Mouse (Mus musculus): Measurements from ENCODE around the gene Etv6. TPM values are rescaled to one million over a fixed set of nuclear protein-coding genes. Genes with fewer than 3 reads are reported as not detected.

The Etv6 gene
- polyA plus RNA-seq, 1 experiment: 25.8 TPM

DNA sequence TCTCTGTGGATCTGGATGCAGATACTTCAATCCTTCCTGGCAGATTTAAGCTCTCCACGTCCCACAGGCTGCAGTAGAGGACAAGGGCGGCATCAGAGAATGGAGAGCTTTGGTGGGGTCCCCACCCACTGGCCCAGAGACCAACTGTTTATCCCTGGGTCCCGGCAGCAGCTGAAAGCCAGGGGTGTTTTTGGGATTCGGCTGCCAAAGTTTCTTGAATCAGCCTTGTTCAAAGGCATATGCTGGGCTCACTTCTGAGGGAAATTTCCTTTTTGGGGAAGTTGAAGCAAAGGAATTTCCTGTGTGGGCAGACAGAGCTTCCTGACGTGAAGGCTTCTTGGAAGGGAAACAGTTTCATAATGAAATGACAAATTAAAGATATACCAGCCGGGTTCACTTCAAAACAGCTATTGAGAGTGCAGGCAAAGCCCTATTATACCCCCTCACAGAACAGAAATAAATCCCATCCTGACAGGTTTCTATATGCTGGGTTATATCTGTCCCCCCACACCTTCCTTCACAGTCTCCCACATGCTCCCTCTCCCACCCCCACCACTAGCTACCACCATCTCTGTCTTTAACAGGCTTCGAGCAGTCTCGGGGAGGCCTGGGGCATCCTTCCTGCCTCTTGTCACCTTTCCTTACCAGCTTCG lies 116.5 kb downstream of the Etv6 start:
- H3K4me3 ChIP-seq (ENCODE audit: insufficient read depth, low read length): no peak overlapping the region
- TF ChIP-seq POLR2A (IDR thresholded peaks at IDR 0.05; ENCODE audit: low read depth, low read length) (no peak), CTCF (IDR thresholded peaks at IDR 0.05; ENCODE audit: borderline replicate concordance, insufficient read depth, low read length) (no peak)
- peaks cover 10% of the 10 kb centered on the region for H3K4me1 ChIP-seq (ENCODE audit: control insufficient read depth, insufficient read depth, low read length)
- H3K27ac ChIP-seq (ENCODE audit: insufficient read depth, low read length): peak overlapping the region; percentile 90

DNA sequence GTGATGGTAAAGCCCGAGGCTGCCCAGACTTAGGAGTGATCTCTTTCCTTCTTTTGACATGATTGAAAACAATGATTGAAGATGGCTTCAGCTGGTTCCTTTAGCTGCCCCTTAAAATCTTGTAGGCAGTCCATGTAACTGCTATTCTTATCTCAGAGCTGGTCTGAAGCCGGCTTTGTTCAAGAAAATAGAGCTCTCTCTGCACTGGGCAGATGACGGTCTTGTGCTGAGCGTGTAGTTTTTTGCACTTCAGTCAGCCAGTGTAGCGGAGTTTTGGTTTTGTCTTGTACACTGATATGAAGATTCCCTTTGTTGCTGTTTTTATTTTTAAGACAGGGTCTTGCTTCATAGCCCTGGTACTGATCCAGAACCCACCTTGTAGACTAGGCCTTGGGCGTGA lies 117.0 kb downstream of the Etv6 start:
- no peak for TF ChIP-seq CTCF (IDR thresholded peaks at IDR 0.05; ENCODE audit: borderline replicate concordance, insufficient read depth, low read length)
- no peak for TF ChIP-seq POLR2A (IDR thresholded peaks at IDR 0.05; ENCODE audit: low read depth, low read length)
- Histone ChIP-seq H3K27ac (ENCODE audit: insufficient read depth, low read length) (peak overlapping the region; percentile 90), H3K4me1 (ENCODE audit: control insufficient read depth, insufficient read depth, low read length) (peaks cover 10% of the 10 kb centered on the region), H3K4me3 (ENCODE audit: insufficient read depth, low read length) (no peak overlapping the region)

DNA sequence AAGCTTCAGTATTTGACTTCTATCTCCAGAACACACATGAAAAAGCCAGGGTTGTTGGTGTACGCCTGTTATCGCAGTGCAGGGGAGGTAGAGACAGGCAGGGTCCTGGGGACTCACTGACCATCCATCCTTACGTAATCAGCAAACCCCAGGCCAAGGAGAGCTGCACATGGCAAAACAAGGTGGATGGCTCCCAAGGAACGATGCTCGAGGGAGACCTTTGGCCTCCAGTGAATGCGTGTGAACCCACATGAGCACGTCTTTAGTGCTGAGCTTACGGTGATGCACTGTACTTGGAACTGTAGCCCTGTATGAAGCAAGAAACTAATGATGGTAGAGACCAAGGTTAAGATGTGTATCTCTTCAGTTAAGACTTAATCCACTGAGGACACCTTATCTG lies 119.2 kb downstream of the Etv6 start:
- H3K27ac ChIP-seq (ENCODE audit: insufficient read depth, low read length): no peak overlapping the region
- TF ChIP-seq CTCF (IDR thresholded peaks at IDR 0.05; ENCODE audit: borderline replicate concordance, insufficient read depth, low read length): no peak
- no peak overlapping the region for H3K4me3 ChIP-seq (ENCODE audit: insufficient read depth, low read length)
- H3K4me1 ChIP-seq (ENCODE audit: control insufficient read depth, insufficient read depth, low read length): peaks cover 10% of the 10 kb centered on the region

DNA sequence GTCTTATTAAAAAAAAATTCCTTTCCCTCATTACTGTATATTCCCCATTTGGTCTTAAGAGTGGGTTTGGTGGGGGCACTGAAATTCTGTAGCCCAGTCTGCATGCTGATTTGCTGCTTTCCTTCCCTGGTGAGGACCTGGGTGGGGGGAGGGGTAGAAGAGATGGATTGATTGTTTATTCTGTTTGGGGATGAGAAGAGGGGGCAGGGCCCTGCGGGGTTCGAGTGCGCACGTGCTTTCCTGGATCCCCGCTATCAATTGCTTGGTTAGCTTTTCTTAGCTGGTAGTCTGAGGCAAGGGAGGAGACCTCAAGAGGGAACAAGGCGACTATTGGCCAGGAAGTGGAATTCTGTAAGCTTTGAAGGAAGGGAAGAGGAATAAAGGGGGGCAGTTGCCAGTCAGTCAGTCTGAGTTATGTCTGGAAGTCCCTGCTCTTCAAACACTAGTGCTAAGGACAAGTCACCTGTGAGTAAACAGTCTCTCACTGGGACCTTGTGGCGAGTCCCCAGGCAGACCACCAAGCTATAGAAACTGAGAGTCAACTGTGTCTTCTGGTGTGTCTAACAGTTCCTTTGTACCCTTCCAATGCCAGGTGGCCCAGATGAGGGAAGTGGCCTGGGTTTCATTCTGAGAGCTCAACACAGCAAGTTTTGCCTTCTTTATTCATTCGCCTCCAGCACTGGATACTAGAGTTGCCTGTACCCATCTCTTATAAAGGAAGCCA lies 120.6 kb downstream of the Etv6 start:
- TF ChIP-seq POLR2A (IDR thresholded peaks at IDR 0.05; ENCODE audit: low read depth, low read length): no peak
- no peak for TF ChIP-seq CTCF (IDR thresholded peaks at IDR 0.05; ENCODE audit: borderline replicate concordance, insufficient read depth, low read length)
- Histone ChIP-seq H3K4me1 (ENCODE audit: control insufficient read depth, insufficient read depth, low read length) (peaks cover 8% of the 10 kb centered on the region), H3K4me3 (ENCODE audit: insufficient read depth, low read length) (no peak overlapping the region), H3K27ac (ENCODE audit: insufficient read depth, low read length) (no peak overlapping the region)

DNA sequence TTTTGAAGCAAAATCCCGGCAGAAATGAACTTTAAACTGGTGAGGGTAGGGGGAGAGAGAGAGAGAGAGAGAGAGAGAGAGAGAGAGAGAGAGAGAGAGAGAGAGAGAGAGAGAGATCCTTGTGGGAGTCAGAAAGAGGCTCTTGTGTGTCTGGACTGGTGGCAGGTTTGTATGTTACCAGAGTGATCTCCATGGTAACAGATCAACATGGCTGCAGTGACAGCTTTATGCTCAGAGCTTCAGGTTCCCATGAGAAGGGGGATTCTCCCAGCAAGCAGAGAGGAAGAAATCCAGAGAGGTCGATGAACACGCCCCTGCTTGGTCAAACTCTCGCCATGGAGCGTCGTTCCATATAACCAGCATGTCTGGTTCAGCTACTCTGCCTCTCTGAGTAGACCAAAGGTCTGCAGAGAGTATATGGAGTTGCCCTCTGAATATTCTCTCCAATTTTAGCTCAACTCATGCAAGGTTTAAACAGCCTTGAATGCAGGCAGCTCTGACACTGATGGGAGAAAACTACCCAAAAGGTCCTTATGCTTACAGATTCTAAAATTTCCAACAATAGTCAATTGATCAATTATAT lies 122.1 kb downstream of the Etv6 start:
- H3K27ac ChIP-seq (ENCODE audit: insufficient read depth, low read length): no peak overlapping the region
- TF ChIP-seq POLR2A (IDR thresholded peaks at IDR 0.05; ENCODE audit: low read depth, low read length) (no peak), CTCF (IDR thresholded peaks at IDR 0.05; ENCODE audit: borderline replicate concordance, insufficient read depth, low read length) (no peak)
- H3K4me3 ChIP-seq (ENCODE audit: insufficient read depth, low read length): no peak overlapping the region
- H3K4me1 ChIP-seq (ENCODE audit: control insufficient read depth, insufficient read depth, low read length): no peaks in the 10 kb centered on the region

DNA sequence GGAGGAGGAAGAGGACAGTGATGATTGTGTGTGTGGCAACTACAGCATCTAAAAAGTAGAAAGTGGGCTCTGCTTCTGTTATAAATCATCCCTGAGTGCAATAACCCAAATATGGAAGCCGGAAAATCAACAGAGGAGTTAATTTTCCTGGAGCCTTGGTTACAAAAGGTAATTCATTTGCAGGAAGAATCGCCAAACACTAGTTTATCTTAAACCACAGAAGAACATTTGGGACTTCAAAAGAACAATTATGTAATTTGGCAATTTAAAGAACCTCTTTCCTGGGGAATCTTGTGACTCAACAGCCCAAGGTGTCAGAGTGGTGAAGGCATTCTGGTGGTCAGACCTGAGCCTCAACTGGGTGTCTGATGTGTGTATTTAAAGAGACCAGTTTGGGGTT lies 122.7 kb downstream of the Etv6 start:
- no peak overlapping the region for H3K27ac ChIP-seq (ENCODE audit: insufficient read depth, low read length)
- TF ChIP-seq CTCF (IDR thresholded peaks at IDR 0.05; ENCODE audit: borderline replicate concordance, insufficient read depth, low read length) (no peak), POLR2A (IDR thresholded peaks at IDR 0.05; ENCODE audit: low read depth, low read length) (no peak)
- no peaks in the 10 kb centered on the region for H3K4me1 ChIP-seq (ENCODE audit: control insufficient read depth, insufficient read depth, low read length)
- H3K4me3 ChIP-seq (ENCODE audit: insufficient read depth, low read length): no peak overlapping the region

DNA sequence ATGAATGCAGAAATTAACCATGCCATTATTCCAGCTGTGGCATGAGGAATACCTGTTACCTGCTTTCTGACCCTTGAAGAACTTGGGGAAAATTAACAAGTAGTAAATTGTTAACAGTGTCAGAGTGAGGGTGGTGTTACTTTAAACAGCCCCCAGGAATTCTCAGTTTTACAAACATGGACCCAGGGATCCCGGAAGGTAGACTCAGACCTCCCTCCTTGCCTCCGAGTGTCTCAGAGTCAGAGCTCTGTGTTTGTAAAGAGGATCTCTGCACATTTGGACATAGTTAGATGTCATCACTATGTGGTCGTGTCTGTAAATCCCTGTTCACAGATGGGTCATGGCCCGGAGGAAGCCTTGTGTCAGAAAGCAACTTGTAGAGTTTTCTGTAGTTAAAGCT lies 124.2 kb downstream of the Etv6 start:
- Histone ChIP-seq H3K27ac (ENCODE audit: insufficient read depth, low read length) (peak overlapping the region; percentile 48; the same call in 1 of the 2 replicates), H3K4me1 (ENCODE audit: control insufficient read depth, insufficient read depth, low read length) (peaks cover 3% of the 10 kb centered on the region), H3K4me3 (ENCODE audit: insufficient read depth, low read length) (no peak overlapping the region)
- TF ChIP-seq POLR2A (IDR thresholded peaks at IDR 0.05; ENCODE audit: low read depth, low read length) (no peak), CTCF (IDR thresholded peaks at IDR 0.05; ENCODE audit: borderline replicate concordance, insufficient read depth, low read length) (no peak)

DNA sequence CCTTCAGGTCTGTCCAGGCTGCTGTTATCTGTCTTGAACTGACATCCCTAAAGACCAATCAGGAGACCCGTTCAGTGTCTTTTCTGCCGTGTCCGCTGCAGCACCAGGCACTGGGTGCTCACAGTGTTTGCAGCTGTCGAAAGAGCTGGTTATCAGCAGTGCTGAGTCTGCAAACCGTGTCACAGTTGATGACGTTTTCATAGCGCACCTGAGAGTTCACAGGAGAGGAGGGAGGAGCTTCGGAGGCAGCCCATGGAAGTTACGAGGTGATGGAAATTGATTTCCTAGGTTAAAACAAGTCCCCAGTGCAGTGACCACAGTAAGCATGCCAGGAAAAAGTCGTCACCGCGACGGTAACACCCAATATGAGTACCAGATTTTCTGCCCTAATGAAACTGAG lies 125.5 kb downstream of the Etv6 start:
- no peak for TF ChIP-seq POLR2A (IDR thresholded peaks at IDR 0.05; ENCODE audit: low read depth, low read length)
- no peak for TF ChIP-seq CTCF (IDR thresholded peaks at IDR 0.05; ENCODE audit: borderline replicate concordance, insufficient read depth, low read length)
- no peak overlapping the region for H3K27ac ChIP-seq (ENCODE audit: insufficient read depth, low read length)
- peaks cover 3% of the 10 kb centered on the region for H3K4me1 ChIP-seq (ENCODE audit: control insufficient read depth, insufficient read depth, low read length)
- no peak overlapping the region for H3K4me3 ChIP-seq (ENCODE audit: insufficient read depth, low read length)

DNA sequence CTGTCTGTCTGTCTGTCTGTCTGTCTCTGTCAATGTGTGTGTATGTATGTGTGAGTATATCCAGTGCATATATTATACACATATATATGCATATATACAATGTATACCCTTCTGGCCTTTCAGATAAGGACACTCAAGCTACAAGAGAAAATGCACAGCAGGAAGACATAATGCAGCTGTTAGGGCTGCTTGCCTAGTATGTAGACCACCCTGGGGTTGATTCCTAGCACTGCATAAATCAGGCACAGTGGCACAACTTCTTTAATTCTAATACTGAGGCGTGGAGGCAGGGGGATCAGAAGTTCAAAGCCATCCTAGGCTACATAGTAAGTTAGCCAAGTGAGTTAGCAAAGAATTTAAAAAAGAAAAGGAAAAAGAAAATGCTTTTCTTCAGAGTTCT lies 127.8 kb downstream of the Etv6 start:
- Histone ChIP-seq H3K4me3 (ENCODE audit: insufficient read depth, low read length) (no peak overlapping the region), H3K27ac (ENCODE audit: insufficient read depth, low read length) (no peak overlapping the region), H3K4me1 (ENCODE audit: control insufficient read depth, insufficient read depth, low read length) (peaks cover 5% of the 10 kb centered on the region)
- TF ChIP-seq POLR2A (IDR thresholded peaks at IDR 0.05; ENCODE audit: low read depth, low read length) (no peak), CTCF (IDR thresholded peaks at IDR 0.05; ENCODE audit: borderline replicate concordance, insufficient read depth, low read length) (no peak)

DNA sequence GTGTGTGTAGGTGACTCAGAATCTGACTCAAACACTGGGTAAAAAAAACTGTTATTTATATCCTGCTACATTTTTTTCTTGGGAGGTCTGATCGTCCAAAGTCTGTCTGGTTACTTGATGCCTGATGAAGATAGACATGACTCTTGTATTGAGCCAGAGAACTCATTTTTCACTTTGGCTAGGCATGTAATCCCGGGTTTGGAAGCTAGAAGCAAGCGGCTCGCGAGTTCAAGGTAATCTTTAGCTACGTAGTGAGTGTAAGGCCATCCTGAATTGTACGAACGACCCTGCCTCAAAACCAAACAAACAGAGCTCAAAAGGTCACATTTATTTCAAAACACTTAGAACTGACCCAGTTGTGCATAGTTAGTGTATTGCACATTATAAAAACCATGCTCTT lies 128.9 kb downstream of the Etv6 start:
- Histone ChIP-seq H3K4me1 (ENCODE audit: control insufficient read depth, insufficient read depth, low read length) (peaks cover 5% of the 10 kb centered on the region), H3K4me3 (ENCODE audit: insufficient read depth, low read length) (no peak overlapping the region), H3K27ac (ENCODE audit: insufficient read depth, low read length) (no peak overlapping the region)
- TF ChIP-seq POLR2A (IDR thresholded peaks at IDR 0.05; ENCODE audit: low read depth, low read length) (no peak), CTCF (IDR thresholded peaks at IDR 0.05; ENCODE audit: borderline replicate concordance, insufficient read depth, low read length) (no peak)
